Mouse (Mus musculus): Measurements from ENCODE around the gene Fam131a.

DNA sequence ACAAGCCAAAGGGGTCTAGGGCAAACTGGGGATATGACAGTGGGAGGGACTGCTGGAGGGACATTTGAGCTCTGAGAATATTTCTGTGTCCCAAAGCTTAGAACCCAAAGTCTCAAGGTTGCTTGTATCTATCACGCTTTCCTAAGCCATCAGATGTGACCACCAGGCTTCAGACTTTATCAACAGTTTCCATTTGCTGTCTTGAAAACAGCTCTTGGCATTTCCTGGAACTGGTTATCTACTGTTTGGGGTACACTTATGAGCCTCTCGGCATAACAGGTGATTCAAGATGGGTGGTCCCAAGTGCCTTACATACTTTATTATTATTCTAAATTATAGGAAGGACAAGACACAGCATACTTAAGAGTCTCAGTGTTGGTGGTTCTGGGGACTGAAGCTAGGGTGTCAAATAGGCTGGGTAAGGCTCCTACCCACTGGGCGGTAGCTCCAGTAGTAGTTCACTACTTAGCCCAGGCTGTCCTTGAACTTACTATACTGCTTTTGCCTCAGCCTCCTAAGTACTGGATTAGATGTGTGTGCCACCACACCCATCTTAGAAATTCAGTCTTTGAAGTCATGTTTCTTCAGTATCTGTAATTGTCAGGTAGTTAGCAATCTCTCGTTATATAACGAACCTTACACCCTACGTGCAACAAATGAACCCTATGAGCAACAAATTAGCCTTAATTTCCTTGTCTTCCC lies 10.8 kb downstream of the Fam131a start:
- TF ChIP-seq CTCF (IDR thresholded peaks at IDR 0.05; ENCODE audit: borderline replicate concordance, extremely low read depth, insufficient read depth, insufficient read length) (no peak), POLR2A (IDR thresholded peaks at IDR 0.05; ENCODE audit: borderline replicate concordance, extremely low read depth, insufficient read depth, insufficient read length, poor library complexity, severe bottlenecking) (no peak)

Data from brain, embryonic 14.5 days (tissue).